Mouse (Mus musculus) midbrain, embryonic 15.5 days (tissue): Measurements from ENCODE around the gene Fam155a. TPM values are rescaled to one million over a fixed set of nuclear protein-coding genes. Genes with fewer than 3 reads are reported as not detected.

ENCODE experiments used
- microRNA-seq: library from miRNA; unstranded; fragments of <30 nt; microRNA quantifications from one replicate; pipeline ENCODE4, GENCODE M21; 2016
- polyA plus RNA-seq: library from polyadenylated mRNA; unstranded; fragments of >200 nt; fragmentation: Nextera tagmentation; extraction: Ambion mirVana; gene quantifications from 2 replicates; pipeline ENCODE4 v1.2.1, GENCODE M21; 2015

Fam155a gene
- polyA plus RNA-seq, 1 experiment from 2014 or later: 32.8 TPM

Small RNAs within 50 kb of the gene (microRNA-seq; reads per million reads assigned to microRNA genes)
- not detected for gene Gm47312

Other genes starting within 250 kb of the Fam155a start
- gene Gm10217, start 93.1 kb upstream of the Fam155a start, polyA plus RNA-seq: not detected in 2 replicates
- 12.3 and 14.3 TPM in 2 replicates for gene Lig4, start 206.5 kb upstream of the Fam155a start, polyA plus RNA-seq
- 13.4 and 13.6 TPM in 2 replicates for gene Abhd13, start 206.5 kb upstream of the Fam155a start, polyA plus RNA-seq
- gene Tnfsf13b, start 235.3 kb upstream of the Fam155a start, polyA plus RNA-seq: 0.18 and 0.58 TPM in 2 replicates